Mouse (Mus musculus): ENCODE data around the gene Spaar. TPM values are rescaled to one million over a fixed set of nuclear protein-coding genes. Genes with fewer than 3 reads are reported as not detected.

Gene Spaar
- polyA plus RNA-seq, 1 experiment from 2014 or later, result 8.1 TPM

DNA sequence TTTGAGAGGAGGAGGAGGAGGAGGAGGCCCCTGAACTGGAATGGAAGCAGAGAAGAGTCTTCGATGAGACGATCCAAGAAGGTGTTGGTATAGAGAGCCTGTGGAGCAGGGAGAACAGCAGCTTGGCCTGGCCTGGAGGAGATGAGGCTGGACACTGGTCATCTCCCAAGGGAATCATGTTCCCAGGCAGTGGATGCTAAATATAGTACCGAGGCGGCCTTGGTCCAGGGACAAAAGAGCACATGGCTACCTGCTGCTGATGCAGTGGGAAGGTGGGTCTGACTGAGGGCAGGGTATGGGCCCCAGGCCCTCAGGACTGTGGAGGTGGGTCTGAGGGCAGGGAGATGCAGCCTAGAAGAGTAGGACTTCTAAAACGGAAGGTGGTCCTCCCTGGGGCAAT lies 3.4 kb downstream of the Spaar start:
- ATAC-seq, result no peak
- Histone ChIP-seq H3K9me3 (ENCODE audit: low read length) (no peaks in the 10 kb centered on the region), H3K4me1 (ENCODE audit: insufficient read depth, low read depth, low read length) (peaks cover 20% of the 10 kb centered on the region; the same call in 1 of the 2 replicates), H3K27ac (ENCODE audit: low read length) (0 out of 2 replicates have a peak overlapping the region, but pooled peaks have one; percentile 2), H3K4me3 (ENCODE audit: low read depth, low read length) (no peak overlapping the region), H3K36me3 (ENCODE audit: insufficient read depth, low read length) (no peaks in the 10 kb centered on the region), H3K9ac (replicated peaks; ENCODE audit: low read depth) (no peak overlapping the region), H3K27me3 (replicated peaks; ENCODE audit: insufficient read depth, low read length) (no peaks in the 10 kb centered on the region), H3K4me2 (replicated peaks; ENCODE audit: low read depth, low read length) (peak overlapping the region; percentile 8; the same call in 1 of the 2 replicates)
- TF ChIP-seq EP300 (IDR thresholded peaks at IDR 0.05) (no peak), CTCF (IDR thresholded peaks at IDR 0.05) (no peak)
- 67% methylated on average over 5 of the region's 5 CpGs for WGBS
- DNase-seq (ENCODE audit: low spot score), result no peak

DNA sequence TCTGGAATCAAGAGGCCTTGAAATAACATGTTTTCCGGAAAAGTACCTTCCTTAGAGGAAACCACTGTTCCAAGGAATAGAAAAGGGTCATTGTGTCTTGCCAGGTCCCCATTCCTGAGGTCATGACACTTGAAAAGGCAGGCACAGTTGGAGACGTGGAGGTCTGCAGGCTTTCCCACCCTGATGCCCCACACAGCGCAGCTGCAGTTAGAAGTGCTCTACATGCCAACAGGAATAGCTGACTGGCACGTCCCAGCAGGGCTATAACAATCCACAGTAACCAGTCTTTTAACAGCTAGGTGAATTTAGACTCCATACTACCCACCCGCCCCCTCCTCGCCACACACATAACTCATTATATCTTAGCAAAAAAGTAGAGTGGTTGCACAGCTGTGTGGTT lies 7.3 kb downstream of the Spaar start:
- DNase-seq (ENCODE audit: low spot score), result no peak
- H3K9me3 ChIP-seq (ENCODE audit: low read length), result no peaks in the 10 kb centered on the region
- H3K36me3 ChIP-seq (ENCODE audit: insufficient read depth, low read length), result no peaks in the 10 kb centered on the region
- H3K4me2 ChIP-seq (replicated peaks; ENCODE audit: low read depth, low read length), result no peak overlapping the region
- no peaks in the 10 kb centered on the region for H3K27me3 ChIP-seq (replicated peaks; ENCODE audit: insufficient read depth, low read length)
- ATAC-seq, result no peak
- H3K4me1 ChIP-seq (ENCODE audit: insufficient read depth, low read depth, low read length), result no peaks in the 10 kb centered on the region
- whole genome bisulfite sequencing, result 58% methylated on average over 6 of the region's 6 CpGs
- no peak overlapping the region for H3K9ac ChIP-seq (replicated peaks; ENCODE audit: low read depth)
- TF ChIP-seq EP300 (IDR thresholded peaks at IDR 0.05) (no peak), CTCF (IDR thresholded peaks at IDR 0.05) (no peak)
- no peak overlapping the region for H3K27ac ChIP-seq (ENCODE audit: low read length)
- no peak overlapping the region for H3K4me3 ChIP-seq (ENCODE audit: low read depth, low read length)

DNA sequence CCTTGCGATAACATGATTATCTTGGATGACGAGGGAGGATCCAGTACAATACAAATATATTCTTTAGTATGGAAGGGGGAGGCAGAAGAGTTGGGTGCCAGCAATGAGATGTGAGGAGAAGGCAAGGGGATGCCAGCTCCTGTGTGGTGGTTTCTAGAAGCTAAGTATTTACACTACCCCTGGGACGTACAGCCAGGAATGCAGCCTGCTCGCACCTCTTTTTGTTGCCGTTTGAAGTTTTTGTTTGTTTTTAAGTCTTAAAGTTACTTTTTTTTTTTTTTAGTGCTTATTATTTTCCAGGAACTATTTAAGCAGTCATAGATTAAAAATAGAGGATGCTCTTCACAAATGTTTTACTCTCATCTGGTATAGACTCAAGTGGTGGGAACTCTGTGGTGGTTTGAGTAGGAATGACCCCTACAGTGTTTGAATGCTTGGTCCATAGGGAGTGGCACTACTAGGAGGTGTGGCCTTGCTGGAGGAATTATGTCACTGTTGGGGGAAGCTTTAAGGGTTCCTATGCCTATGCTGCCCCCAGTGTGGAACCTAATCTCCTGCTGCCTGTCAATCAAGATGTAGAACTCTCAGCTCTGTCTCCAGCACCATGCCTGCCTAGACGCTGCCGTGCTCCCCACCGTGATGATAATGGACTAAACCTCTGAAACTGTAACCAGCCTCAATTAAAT lies 9.3 kb downstream of the Spaar start:
- H3K4me3 ChIP-seq (ENCODE audit: low read depth, low read length), result no peak overlapping the region

DNA sequence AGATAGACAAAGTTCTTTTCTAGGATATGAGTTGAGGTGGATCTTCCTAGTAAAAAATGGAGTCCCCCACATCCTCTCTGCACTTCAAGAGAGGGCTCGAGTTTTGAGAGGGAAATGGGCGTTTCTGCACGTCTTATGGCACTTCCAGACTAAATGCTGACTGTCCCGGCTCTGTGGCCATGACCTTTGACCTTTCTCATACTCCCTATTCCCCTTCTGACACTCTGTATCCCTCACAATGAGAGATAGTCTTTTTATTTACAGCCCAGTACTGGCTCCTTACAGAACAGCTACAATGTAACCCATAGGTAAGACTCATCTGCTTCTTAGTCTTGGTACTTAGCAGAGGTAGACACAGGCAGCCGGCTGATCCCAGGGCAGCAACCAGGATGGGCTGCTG lies 11.7 kb downstream of the Spaar start:
- H3K27ac ChIP-seq (ENCODE audit: low read length), result no peak overlapping the region
- no peaks in the 10 kb centered on the region for H3K9me3 ChIP-seq (ENCODE audit: low read length)
- no peak overlapping the region for H3K4me2 ChIP-seq (replicated peaks; ENCODE audit: low read depth, low read length)
- no peaks in the 10 kb centered on the region for H3K27me3 ChIP-seq (replicated peaks; ENCODE audit: insufficient read depth, low read length)
- no peaks in the 10 kb centered on the region for H3K4me1 ChIP-seq (ENCODE audit: insufficient read depth, low read depth, low read length)
- no peak for DNase-seq (ENCODE audit: low spot score)
- H3K4me3 ChIP-seq (ENCODE audit: low read depth, low read length), result no peak overlapping the region
- no peak for TF ChIP-seq CTCF (IDR thresholded peaks at IDR 0.05)
- TF ChIP-seq EP300 (IDR thresholded peaks at IDR 0.05), result no peak
- H3K9ac ChIP-seq (replicated peaks; ENCODE audit: low read depth), result no peak overlapping the region
- H3K36me3 ChIP-seq (ENCODE audit: insufficient read depth, low read length), result no peaks in the 10 kb centered on the region
- ATAC-seq, result no peak
- 44% methylated on average over 5 of the region's 5 CpGs for WGBS

More for the DNA sequence above, 9.3 kb downstream of the Spaar start:
- ATAC-seq (peak; percentile 77), DNase-seq (ENCODE audit: low spot score) (peak; percentile 68)
- Histone ChIP-seq H3K27ac (ENCODE audit: low read length) (peak overlapping the region; percentile 38; the same call in 1 of the 2 replicates), H3K9ac (replicated peaks; ENCODE audit: low read depth) (no peak overlapping the region), H3K27me3 (replicated peaks; ENCODE audit: insufficient read depth, low read length) (no peaks in the 10 kb centered on the region), H3K9me3 (ENCODE audit: low read length) (no peaks in the 10 kb centered on the region), H3K4me1 (ENCODE audit: insufficient read depth, low read depth, low read length) (no peaks in the 10 kb centered on the region), H3K4me2 (replicated peaks; ENCODE audit: low read depth, low read length) (no peak overlapping the region), H3K36me3 (ENCODE audit: insufficient read depth, low read length) (no peaks in the 10 kb centered on the region)
- TF ChIP-seq CTCF (IDR thresholded peaks at IDR 0.05), result peak; percentile 13; the same call in 1 of the 2 replicates
- no peak for TF ChIP-seq EP300 (IDR thresholded peaks at IDR 0.05)
- 45% methylated on average over 8 of the region's 8 CpGs for WGBS

DNA sequence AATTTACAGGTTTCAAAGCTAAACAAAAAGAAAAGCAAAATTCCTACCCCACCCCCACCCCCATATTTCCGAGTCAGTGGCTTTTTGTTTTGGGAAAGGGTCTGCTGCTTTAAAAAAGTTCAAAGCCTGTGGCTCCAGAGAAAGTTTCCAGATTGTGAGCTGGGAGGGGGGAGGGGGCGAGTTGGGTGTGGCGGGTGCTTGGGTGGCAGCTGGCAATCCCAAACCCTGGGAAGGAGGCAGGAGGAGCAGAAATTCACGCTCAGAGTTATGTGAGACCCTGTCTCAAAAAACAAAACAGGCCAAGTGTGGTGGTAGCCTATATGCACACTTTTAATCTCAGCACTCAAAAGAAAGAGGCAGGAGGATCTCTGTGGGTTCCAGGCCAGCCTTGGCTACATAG lies 12.8 kb downstream of the Spaar start:
- DNase-seq (ENCODE audit: low spot score) (no peak), ATAC-seq (no peak)
- TF ChIP-seq CTCF (IDR thresholded peaks at IDR 0.05) (no peak), EP300 (IDR thresholded peaks at IDR 0.05) (no peak)
- Histone ChIP-seq H3K27ac (ENCODE audit: low read length) (no peak overlapping the region), H3K27me3 (replicated peaks; ENCODE audit: insufficient read depth, low read length) (no peaks in the 10 kb centered on the region), H3K9me3 (ENCODE audit: low read length) (no peaks in the 10 kb centered on the region), H3K4me1 (ENCODE audit: insufficient read depth, low read depth, low read length) (no peaks in the 10 kb centered on the region), H3K4me3 (ENCODE audit: low read depth, low read length) (no peak overlapping the region), H3K36me3 (ENCODE audit: insufficient read depth, low read length) (no peaks in the 10 kb centered on the region), H3K9ac (replicated peaks; ENCODE audit: low read depth) (no peak overlapping the region), H3K4me2 (replicated peaks; ENCODE audit: low read depth, low read length) (no peak overlapping the region)
- WGBS, result 32% methylated on average over 4 of the region's 4 CpGs

DNA sequence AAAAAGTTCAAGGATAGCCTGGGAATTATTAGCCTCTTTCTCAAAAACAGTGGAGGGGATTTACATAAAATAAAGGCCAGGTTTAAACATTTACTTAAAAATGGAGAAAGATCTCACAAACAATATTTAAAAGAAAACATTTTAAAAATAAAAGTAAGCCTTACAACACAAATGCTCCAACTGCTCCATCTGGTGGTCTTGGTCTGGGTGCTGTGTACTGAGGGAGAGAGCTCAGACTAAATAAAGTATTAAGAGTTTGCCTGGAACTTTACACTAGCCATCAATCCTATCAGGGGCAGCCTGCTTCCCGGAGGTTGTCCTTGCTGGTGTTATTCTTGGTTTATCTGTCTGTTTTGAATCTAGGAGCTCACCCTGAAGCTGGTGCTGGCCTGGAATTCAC lies 13.3 kb downstream of the Spaar start:
- no peak for ATAC-seq
- Histone ChIP-seq H3K4me2 (replicated peaks; ENCODE audit: low read depth, low read length) (no peak overlapping the region), H3K27me3 (replicated peaks; ENCODE audit: insufficient read depth, low read length) (no peaks in the 10 kb centered on the region), H3K4me1 (ENCODE audit: insufficient read depth, low read depth, low read length) (no peaks in the 10 kb centered on the region), H3K36me3 (ENCODE audit: insufficient read depth, low read length) (no peaks in the 10 kb centered on the region), H3K4me3 (ENCODE audit: low read depth, low read length) (no peak overlapping the region), H3K27ac (ENCODE audit: low read length) (no peak overlapping the region), H3K9me3 (ENCODE audit: low read length) (no peaks in the 10 kb centered on the region), H3K9ac (replicated peaks; ENCODE audit: low read depth) (no peak overlapping the region)
- peak; percentile 57 for TF ChIP-seq CTCF (IDR thresholded peaks at IDR 0.05)
- no peak for TF ChIP-seq EP300 (IDR thresholded peaks at IDR 0.05)
- 15% methylated on average over 1 of the region's 1 CpGs for WGBS
- peak; percentile 41 for DNase-seq (ENCODE audit: low spot score)
